Mouse (Mus musculus) 416B (cell line): Measurements from ENCODE around the gene Mrtfa.

ENCODE experiments used
- DNase-seq: peaks from one replicate; pipeline ENCODE4 v3.0.0; 2011; ENCODE audit warnings: low read depth

The Mrtfa gene

GRCm38 (mm10) chr15:81099269-81099668 is 91.3 kb downstream of the Mrtfa start:
- DNase-seq = no peak

GRCm38 (mm10) chr15:81098689-81099088 is 91.9 kb downstream of the Mrtfa start:
- DNase-seq = no peak

GRCm38 (mm10) chr15:81097896-81098295 is 92.7 kb downstream of the Mrtfa start:
- no peak for DNase-seq

- DNase-seq = peak; percentile 31
These were observed 93.1 kb downstream of the Mrtfa start for GRCm38 (mm10) chr15:81097456-81097855.

GRCm38 (mm10) chr15:81096329-81097055 is 94.1 kb downstream of the Mrtfa start:
- DNase-seq = no peak

GRCm38 (mm10) chr15:81093032-81093431 is 97.5 kb downstream of the Mrtfa start:
- no peak for DNase-seq

GRCm38 (mm10) chr15:81091718-81092117 is 98.8 kb downstream of the Mrtfa start:
- DNase-seq = no peak

GRCm38 (mm10) chr15:81087529-81087928 is 103.0 kb downstream of the Mrtfa start:
- DNase-seq = no peak

- DNase-seq = peak; percentile 86
These were observed 103.7 kb downstream of the Mrtfa start for GRCm38 (mm10) chr15:81086644-81087480.

- DNase-seq = no peak
These were observed 106.7 kb downstream of the Mrtfa start for GRCm38 (mm10) chr15:81083826-81084225.

GRCm38 (mm10) chr15:81083281-81083680 is 107.3 kb downstream of the Mrtfa start:
- no peak for DNase-seq

GRCm38 (mm10) chr15:81081216-81081615 is 109.3 kb downstream of the Mrtfa start:
- no peak for DNase-seq

- DNase-seq = no peak
These were observed 110.2 kb downstream of the Mrtfa start for GRCm38 (mm10) chr15:81080405-81080804.

GRCm38 (mm10) chr15:81079255-81079654 is 111.3 kb downstream of the Mrtfa start:
- no peak for DNase-seq

- peak; percentile 83 for DNase-seq
These were observed 113.0 kb downstream of the Mrtfa start for GRCm38 (mm10) chr15:81077551-81077950.

- DNase-seq = peak; percentile 83
These were observed 116.0 kb downstream of the Mrtfa start for GRCm38 (mm10) chr15:81074543-81074942.

- DNase-seq = peak; percentile 58
These were observed 116.8 kb downstream of the Mrtfa start for GRCm38 (mm10) chr15:81073751-81074150.

GRCm38 (mm10) chr15:81072748-81073147 is 117.8 kb downstream of the Mrtfa start:
- DNase-seq = peak; percentile 72

GRCm38 (mm10) chr15:81070470-81070869 is 120.1 kb downstream of the Mrtfa start:
- DNase-seq = no peak

- DNase-seq = no peak
These were observed 121.7 kb downstream of the Mrtfa start for GRCm38 (mm10) chr15:81068641-81069381.

- peak; percentile 48 for DNase-seq
These were observed 122.8 kb downstream of the Mrtfa start for GRCm38 (mm10) chr15:81067761-81068160.

GRCm38 (mm10) chr15:81066976-81067375 is 123.6 kb downstream of the Mrtfa start:
- DNase-seq = no peak
